Mouse (Mus musculus) bone marrow, adult 2 months (tissue): ENCODE measurements around the gene Polr2g. TPM values are rescaled to one million over a fixed set of nuclear protein-coding genes. Genes with fewer than 3 reads are reported as not detected.

Source experiments
- H3K27ac ChIP-seq: fragments of 200-500 bp; 2 replicates; pipeline ENCODE4 v1.5.1; 2012; ENCODE audit warnings: low read depth, mild to moderate bottlenecking, control low read depth, inconsistent platforms, low read length; ENCODE audit not compliant: control insufficient read depth, poor library complexity, insufficient read depth
- H3K4me1 ChIP-seq: fragments of 200-500 bp; 2 replicates; pipeline ENCODE4 v1.6.1; 2011; ENCODE audit warnings: low read length; ENCODE audit not compliant: control insufficient read depth, insufficient read depth
- H3K4me3 ChIP-seq: fragments of 200-500 bp; replicated peaks from 2 replicates; pipeline ENCODE3; 2011; ENCODE audit warnings: mild to moderate bottlenecking, low read depth, low read length, control low read depth; ENCODE audit not compliant: control insufficient read depth
- CTCF ChIP-seq: fragments of 200-500 bp; IDR thresholded peaks from 2 replicates; pipeline ENCODE4 v1.5.1; 2011; ENCODE audit warnings: low read length, control low read depth; ENCODE audit not compliant: control insufficient read depth, insufficient read depth
- POLR2A ChIP-seq: fragments of 200-500 bp; IDR thresholded peaks from 2 replicates; pipeline ENCODE4 v1.6.1; 2011; ENCODE audit warnings: low read depth, mild to moderate bottlenecking, control low read depth, low read length, borderline replicate concordance; ENCODE audit not compliant: control insufficient read depth
- WGBS: fragments of 180-500 bp; shearing (Covaris S2); methylation state at CpG from one replicate; pipeline ENCODE4 v1.1.7; 2018; 5-methylcytosine and 5-hydroxymethylcytosine counted together
- polyA plus RNA-seq: library from polyadenylated mRNA; stranded (reverse); fragments of >200 nt; gene quantifications from 2 replicates; pipeline ENCODE4 v1.2.4, GENCODE M21; 2011; ENCODE audit warnings: low replicate concordance; ENCODE audit not compliant: missing spikeins, insufficient read depth, insufficient read length

Polr2g gene
- polyA plus RNA-seq, 1 experiment = 61.1 TPM

DNA sequence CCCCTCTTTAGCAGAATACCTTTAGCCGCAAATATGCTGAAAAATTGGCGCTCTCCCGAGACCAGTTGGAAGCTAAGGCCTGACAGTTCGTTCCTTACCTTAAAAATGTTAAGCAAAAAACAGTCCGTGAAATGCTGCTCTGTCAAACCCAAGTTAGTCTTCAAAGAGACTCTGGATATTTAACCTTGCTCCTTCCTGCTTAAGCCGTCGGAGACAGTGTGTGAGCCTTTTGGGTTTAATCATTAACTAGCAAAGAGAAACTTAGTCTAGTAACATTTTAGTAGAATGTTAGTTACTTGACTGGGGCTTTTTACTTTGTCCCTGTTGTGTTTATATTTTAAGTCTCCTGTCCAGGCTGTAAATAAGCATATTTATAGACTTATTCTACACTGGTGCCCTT lies 22.8 kb upstream of the Polr2g start:
- peak overlapping the region; percentile 98 for H3K4me3 ChIP-seq
- peak overlapping the region; percentile 98 for H3K27ac ChIP-seq
- H3K4me1 ChIP-seq = peaks cover 1% of the 10 kb centered on the region; the same call in 1 of the 2 replicates
- TF ChIP-seq CTCF = no peak
- no peak for TF ChIP-seq POLR2A
- 0% methylated on average over 7 of the region's 7 CpGs for WGBS

DNA sequence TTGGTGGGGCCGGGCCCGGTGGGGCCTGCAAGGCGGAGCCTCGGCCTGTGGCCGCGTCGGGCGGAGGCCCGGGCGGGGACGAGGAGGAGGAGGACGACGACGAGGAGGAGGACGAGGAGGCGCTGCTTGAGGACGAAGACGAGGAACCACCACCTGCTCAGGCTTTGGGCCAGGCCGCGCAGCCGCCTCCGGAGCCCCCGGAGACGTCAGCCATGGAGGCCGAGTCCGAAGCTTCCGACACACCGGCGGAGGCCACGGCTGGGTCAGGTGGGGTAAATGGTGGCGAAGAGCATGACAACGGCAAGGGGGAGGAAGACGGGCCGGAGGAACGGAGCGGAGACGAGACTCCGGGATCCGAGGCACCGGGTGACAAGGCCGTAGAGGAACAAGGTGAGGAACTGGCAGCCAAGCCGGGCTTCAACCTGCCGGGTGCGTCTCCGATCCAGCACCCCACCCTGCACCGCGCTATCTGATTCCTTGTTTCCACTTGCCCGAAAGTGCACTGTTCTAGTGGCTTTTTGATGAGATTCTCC lies 22.1 kb upstream of the Polr2g start:
- H3K27ac ChIP-seq = peak overlapping the region; percentile 98
- H3K4me1 ChIP-seq = peaks cover 1% of the 10 kb centered on the region; the same call in 1 of the 2 replicates
- H3K4me3 ChIP-seq = peak overlapping the region; percentile 98
- peak; percentile 22; the same call in 1 of the 2 replicates for TF ChIP-seq POLR2A
- no peak for TF ChIP-seq CTCF
- WGBS = under 1% methylated on average over 48 of the region's 48 CpGs

- H3K4me1 ChIP-seq = peaks cover 1% of the 10 kb centered on the region; the same call in 1 of the 2 replicates
- peak within 1 kb of the TSS; percentile 98 for H3K4me3 ChIP-seq
- H3K27ac ChIP-seq = peak within 1 kb of the TSS; percentile 98
- WGBS = under 1% methylated on average over 83 of the region's 83 CpGs
- TF ChIP-seq POLR2A (peak; percentile 99), CTCF (0 out of 2 replicates have a peak, but pooled peaks have one; percentile 8)
Measured at GRCm38 (mm10) chr19:8819596-8820423, 21.4 kb upstream of the Polr2g start, which contains the start of gene Hnrnpul2. Gene Hnrnpul2 (plus strand): TSS chr19:8820010.

DNA sequence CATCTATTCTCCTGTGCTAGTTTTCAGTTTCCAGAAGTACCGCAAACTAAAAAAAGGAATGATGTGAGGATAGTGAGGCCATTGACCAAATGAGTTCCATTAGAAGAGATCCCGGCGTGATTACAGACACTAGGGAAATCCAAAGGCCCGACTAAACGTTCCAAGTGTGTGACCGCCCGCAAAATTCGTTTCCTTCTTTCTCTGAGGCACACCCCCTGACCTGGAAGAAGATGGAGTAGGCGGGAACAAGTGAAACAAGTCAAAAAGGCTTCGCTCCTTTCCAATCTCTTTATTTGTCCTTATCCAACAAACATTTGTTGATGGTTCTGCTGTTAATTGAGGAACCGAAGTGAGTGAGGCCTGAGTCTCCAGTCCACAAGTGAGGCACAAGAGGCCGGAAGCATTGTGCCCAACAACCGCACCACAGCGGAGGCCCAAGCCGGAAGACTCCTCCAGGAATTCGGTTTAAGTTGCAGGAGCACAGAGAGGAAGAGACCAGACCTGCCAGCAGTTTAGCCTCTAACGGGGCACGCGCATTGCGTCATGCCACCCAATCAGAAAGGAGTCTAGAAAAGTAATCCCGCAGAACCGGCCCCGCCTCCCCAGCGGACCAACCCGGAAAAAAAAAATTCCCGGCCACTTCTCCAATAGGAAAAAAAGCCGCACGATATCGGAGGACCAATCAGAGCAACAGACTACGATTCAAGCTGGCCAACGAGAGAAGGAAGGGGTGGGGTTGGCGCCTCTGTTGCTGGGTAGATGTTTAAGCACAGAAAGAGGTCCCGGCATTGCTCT lies 20.6 kb upstream of the Polr2g start, which contains the start of gene Ttc9c:
Gene Ttc9c, minus strand, starts transcription at position 533 of the 795 bp plus-strand sequence.
- Histone ChIP-seq H3K4me1 (peaks cover 1% of the 10 kb centered on the region; the same call in 1 of the 2 replicates), H3K27ac (peak within 1 kb of the TSS; percentile 98), H3K4me3 (peak within 1 kb of the TSS; percentile 98)
- peak; percentile 72 for TF ChIP-seq POLR2A
- no peak for TF ChIP-seq CTCF
- under 1% methylated on average over 33 of the region's 33 CpGs for WGBS

DNA sequence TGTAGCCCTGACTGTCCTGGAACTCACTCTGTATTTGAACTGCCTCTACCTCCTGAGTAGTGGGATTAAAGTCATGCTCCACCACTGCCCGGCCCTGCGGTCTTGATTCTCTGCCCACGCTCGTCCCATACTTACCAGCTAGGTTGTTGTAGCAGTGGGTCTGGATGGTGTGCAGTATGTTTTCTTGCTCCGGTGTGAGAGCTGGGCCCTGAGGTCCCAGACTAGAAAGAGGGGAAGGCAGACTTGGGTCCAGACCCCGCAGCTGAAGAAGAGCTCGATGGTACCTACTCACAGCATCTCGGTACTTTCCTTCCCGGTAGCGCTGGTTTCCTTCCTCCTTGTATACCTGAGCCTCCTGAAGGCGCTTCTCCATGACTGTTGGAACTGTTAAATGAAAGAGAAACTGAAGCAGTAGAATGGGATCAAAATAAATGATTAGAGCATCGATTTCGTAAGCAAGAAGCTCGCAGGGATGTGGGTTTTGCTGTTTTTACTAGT lies 20.0 kb upstream of the Polr2g start:
- H3K4me1 ChIP-seq = peaks cover 1% of the 10 kb centered on the region; the same call in 1 of the 2 replicates
- peak overlapping the region; percentile 44 for H3K27ac ChIP-seq
- 5% methylated on average over 14 of the region's 14 CpGs for WGBS
- peak overlapping the region; percentile 98 for H3K4me3 ChIP-seq
- TF ChIP-seq POLR2A = no peak
- no peak for TF ChIP-seq CTCF

DNA sequence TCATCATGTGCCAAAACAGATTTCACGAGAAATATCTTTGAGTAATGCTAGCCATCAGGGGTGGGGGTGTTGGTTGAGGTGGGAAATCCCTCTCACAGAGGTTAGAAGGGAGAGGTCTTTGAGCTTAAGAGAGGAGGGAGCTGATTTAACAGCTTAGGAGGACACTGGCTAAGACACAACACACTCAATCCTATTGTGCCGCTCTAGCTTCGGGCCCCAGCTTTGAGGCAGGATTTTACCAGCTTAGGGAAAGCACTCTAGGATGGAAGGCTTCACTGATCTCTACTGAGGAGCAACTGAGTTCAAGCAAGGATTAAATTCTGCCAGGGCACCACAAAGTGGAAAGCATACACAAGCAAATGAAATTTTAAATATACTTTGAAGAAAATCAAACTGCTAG lies 18.6 kb upstream of the Polr2g start:
- no peak overlapping the region for H3K4me3 ChIP-seq

DNA sequence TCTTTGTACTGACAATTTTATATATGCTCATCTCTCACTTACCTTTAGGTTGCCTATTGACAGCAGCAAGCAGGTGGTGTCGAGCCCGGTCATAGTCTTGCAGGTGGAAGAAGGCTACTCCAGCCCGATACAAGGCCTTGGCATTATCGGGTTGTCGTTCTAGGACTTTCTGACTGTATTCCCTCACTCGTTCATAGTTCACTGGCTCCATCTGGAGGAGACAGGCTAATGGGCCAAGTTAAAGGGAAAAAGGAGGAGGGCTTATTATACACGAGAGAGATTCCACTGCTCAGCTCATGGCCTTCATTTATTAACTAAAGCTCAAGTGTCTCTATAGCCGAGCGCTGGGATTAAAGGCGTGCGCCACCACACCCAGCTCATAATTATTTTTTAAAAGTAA lies 17.4 kb upstream of the Polr2g start:
- no peak overlapping the region for H3K4me3 ChIP-seq
- WGBS = 84% methylated on average over 11 of the region's 11 CpGs
- TF ChIP-seq POLR2A (no peak), CTCF (no peak)
- H3K27ac ChIP-seq = no peak overlapping the region
- H3K4me1 ChIP-seq = no peaks in the 10 kb centered on the region

More for the DNA sequence above, 18.6 kb upstream of the Polr2g start:
- TF ChIP-seq CTCF = no peak
- TF ChIP-seq POLR2A = no peak
- H3K4me1 ChIP-seq = peaks cover 1% of the 10 kb centered on the region; the same call in 1 of the 2 replicates
- no peak overlapping the region for H3K27ac ChIP-seq
- WGBS = 71% methylated on average over 3 of the region's 3 CpGs

GRCm38 (mm10) chr19:8806810-8807209 lies 8.4 kb upstream of the Polr2g start:
- Histone ChIP-seq H3K4me1 (peaks cover 2% of the 10 kb centered on the region; the same call in 1 of the 2 replicates), H3K4me3 (no peak overlapping the region), H3K27ac (peak overlapping the region; percentile 73)
- WGBS = 88% methylated on average over 5 of the region's 5 CpGs
- no peak for TF ChIP-seq CTCF
- no peak for TF ChIP-seq POLR2A
